Mouse (Mus musculus) G1E (cell line): Measurements from ENCODE around the gene Ssbp3. TPM values are rescaled to one million over a fixed set of nuclear protein-coding genes. Genes with fewer than 3 reads are reported as not detected.

Experiments used
- ATAC-seq: 2 replicates; pipeline ENCODE4 v1.8.0; 2016; ENCODE audit warnings: mild to moderate bottlenecking; ENCODE audit not compliant: insufficient number of reproducible peaks, poor library complexity, low FRiP score, severe bottlenecking; ENCODE audit errors: extremely low read depth
- DNase-seq: peaks from one replicate; pipeline ENCODE4 v3.0.0; 2012; ENCODE audit warnings: low spot score
- H3K27me3 ChIP-seq: 2 replicates; pipeline ENCODE4 v1.6.1; 2012; ENCODE audit warnings: mild to moderate bottlenecking, low read length, inconsistent platforms; ENCODE audit not compliant: insufficient read depth
- H3K36me3 ChIP-seq: replicated peaks from 2 replicates; pipeline ENCODE3; 2012; ENCODE audit warnings: mild to moderate bottlenecking, inconsistent platforms
- H3K4me1 ChIP-seq: 2 replicates; pipeline ENCODE4 v1.6.1; 2012; ENCODE audit warnings: low read depth, low read length, inconsistent platforms, mixed read lengths; ENCODE audit not compliant: insufficient read depth
- H3K4me3 ChIP-seq: 2 replicates; pipeline ENCODE4 v1.5.1; 2012; ENCODE audit warnings: low read depth, mild to moderate bottlenecking, inconsistent platforms, low read length, moderate library complexity, mixed read lengths
- H3K9me3 ChIP-seq: replicated peaks from 2 replicates; pipeline ENCODE4 v1.6.1; 2012; ENCODE audit warnings: inconsistent platforms
- CTCF ChIP-seq: IDR thresholded peaks from 2 replicates; pipeline ENCODE4 v1.5.1; 2012; ENCODE audit warnings: low read depth, low read length, inconsistent platforms, mixed read lengths
- GATA1 ChIP-seq: IDR thresholded peaks from 2 replicates; pipeline ENCODE4 v1.6.1; 2012; ENCODE audit warnings: borderline replicate concordance, low read length, inconsistent platforms, mixed read lengths
- GATA2 ChIP-seq: IDR thresholded peaks from 2 replicates; pipeline ENCODE4 v1.6.1; 2012; ENCODE audit warnings: low read depth, low read length, inconsistent platforms, borderline replicate concordance
- POLR2AphosphoS5 ChIP-seq: IDR thresholded peaks from 2 replicates; pipeline ENCODE4 v1.6.1; 2012; ENCODE audit warnings: low read depth, low read length, inconsistent platforms; ENCODE audit not compliant: insufficient replicate concordance
- TAL1 ChIP-seq: conservative IDR thresholded peaks from 2 replicates; pipeline ENCODE4 v1.6.1; 2012; ENCODE audit warnings: low read depth, low read length, inconsistent platforms, mixed read lengths
- polyA plus RNA-seq: library from polyadenylated mRNA; stranded (reverse); fragments of >175 nt; gene quantifications from 2 replicates; pipeline ENCODE4 v1.2.3, GENCODE M21; 2012
- total RNA-seq, 2 experiments: library from RNA; stranded (forward) in 1 of 2; stranded (reverse) in 1 of 2; fragments of 200-1000 nt in 1 of 2; fragments of >200 nt in 1 of 2; fragmentation: Nextera tagmentation in 1 of 2; gene quantifications; 2 replicates each; pipeline ENCODE4 v1.2.3; 2014 to 2017

The Ssbp3 gene
- total and polyA plus RNA-seq, 3 experiments, result 46.6 to 685 (median 232) TPM

DNA sequence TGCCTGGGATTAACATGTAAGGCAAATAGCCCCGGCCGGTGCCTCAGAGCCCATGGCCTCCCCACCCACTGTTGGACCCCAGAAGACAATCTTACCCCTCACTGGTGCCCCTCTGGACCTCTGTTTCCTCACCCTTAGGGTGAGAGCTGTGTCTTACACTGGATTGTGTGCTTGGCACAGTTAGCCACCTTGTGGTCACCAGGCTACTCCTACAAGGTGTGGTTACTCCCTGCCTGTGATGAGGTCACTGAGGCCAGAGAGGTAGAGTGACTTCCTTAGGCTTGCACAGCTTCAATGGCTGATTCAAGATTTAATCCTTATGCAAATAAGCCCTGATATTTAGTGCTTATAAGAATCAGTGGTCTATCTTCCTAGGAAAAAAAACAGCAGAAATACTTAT lies 126.5 kb downstream of the Ssbp3 start:
- ATAC-seq, result no peak
- TF ChIP-seq POLR2AphosphoS5, result no peak
- TF ChIP-seq GATA1, result no peak
- no peak for TF ChIP-seq TAL1
- no peak for TF ChIP-seq CTCF
- TF ChIP-seq GATA2, result no peak

DNA sequence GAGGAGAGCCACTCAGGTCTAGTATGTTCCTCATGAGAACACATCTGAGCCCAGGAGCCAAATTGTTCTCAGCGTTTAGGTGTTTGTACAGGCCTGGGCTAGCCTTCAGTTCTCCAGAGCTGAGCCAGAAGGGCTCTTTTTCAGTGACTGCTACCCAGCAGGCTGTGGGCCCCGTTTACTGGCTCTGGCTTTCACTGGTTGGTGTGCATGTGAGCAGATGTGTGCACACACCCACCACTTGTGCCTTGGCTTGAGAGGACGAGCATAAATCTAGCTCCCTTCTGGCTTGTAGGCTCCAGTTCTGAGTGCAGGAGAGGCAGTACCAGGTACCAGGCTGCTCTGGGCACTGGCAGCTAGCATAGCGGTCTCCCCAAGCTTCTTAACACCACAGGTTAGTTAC lies 127.8 kb downstream of the Ssbp3 start:
- DNase-seq (no peak), ATAC-seq (no peak)
- H3K4me3 ChIP-seq, result no peak overlapping the region
- H3K4me1 ChIP-seq, result peaks cover 15% of the 10 kb centered on the region
- TF ChIP-seq CTCF (no peak), GATA2 (no peak), TAL1 (no peak), POLR2AphosphoS5 (no peak), GATA1 (no peak)
- H3K27me3 ChIP-seq, result no peaks in the 10 kb centered on the region
- H3K9me3 ChIP-seq, result no peaks in the 10 kb centered on the region
- peaks cover 97% of the 10 kb centered on the region for H3K36me3 ChIP-seq

More for the DNA sequence above, 126.5 kb downstream of the Ssbp3 start:
- no peak for DNase-seq
- Histone ChIP-seq H3K4me3 (no peak overlapping the region), H3K9me3 (no peaks in the 10 kb centered on the region), H3K4me1 (peaks cover 15% of the 10 kb centered on the region), H3K27me3 (no peaks in the 10 kb centered on the region), H3K36me3 (peaks cover 98% of the 10 kb centered on the region)

DNA sequence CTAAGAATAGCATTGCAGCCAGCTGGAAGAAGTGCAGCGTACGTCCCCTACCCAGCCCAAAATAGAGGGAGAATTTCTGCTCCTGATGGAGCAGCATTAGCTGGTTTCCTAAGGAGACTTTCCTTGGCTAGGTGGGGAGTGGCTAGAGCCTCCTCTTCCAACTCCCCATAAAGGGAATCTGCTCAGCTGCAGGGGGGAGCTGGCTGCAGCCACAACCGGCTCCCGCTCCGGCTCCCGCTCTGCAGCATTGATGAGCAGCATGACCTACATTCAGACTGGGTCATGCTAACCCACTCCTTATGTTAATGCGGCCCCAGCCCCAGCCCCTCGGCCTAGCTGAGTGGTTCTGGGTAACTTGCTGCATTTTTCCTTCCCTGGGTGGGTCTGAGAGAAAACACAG lies 128.8 kb downstream of the Ssbp3 start:
- no peaks in the 10 kb centered on the region for H3K27me3 ChIP-seq
- no peak for TF ChIP-seq TAL1
- no peak for TF ChIP-seq GATA1
- no peak for TF ChIP-seq CTCF
- no peak for TF ChIP-seq GATA2
- TF ChIP-seq POLR2AphosphoS5, result no peak
- no peak overlapping the region for H3K4me3 ChIP-seq
- H3K36me3 ChIP-seq, result peaks cover 97% of the 10 kb centered on the region
- no peaks in the 10 kb centered on the region for H3K9me3 ChIP-seq
- ATAC-seq (no peak), DNase-seq (no peak)
- peaks cover 15% of the 10 kb centered on the region for H3K4me1 ChIP-seq

DNA sequence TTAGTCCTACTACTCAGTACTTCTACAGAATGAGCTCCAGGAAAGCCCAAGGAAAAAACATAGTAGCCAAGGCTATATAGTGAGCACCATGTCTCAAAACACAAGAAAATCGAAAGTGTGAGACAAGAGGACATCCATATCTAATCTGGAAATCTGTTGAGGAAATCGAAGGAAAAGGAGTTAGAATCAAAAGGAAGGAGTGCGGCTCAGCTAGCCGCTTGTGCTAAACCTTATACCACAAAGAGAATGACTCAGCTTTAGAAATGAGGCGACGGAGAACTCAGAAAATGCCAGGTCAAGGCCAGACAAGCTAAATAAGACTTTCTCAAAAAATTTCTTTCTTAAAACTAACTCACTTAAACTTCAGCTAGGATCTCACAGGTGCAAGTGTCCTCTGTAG lies 131.8 kb downstream of the Ssbp3 start:
- Histone ChIP-seq H3K4me1 (peaks cover 8% of the 10 kb centered on the region), H3K36me3 (peaks cover 97% of the 10 kb centered on the region), H3K9me3 (no peaks in the 10 kb centered on the region), H3K4me3 (no peak overlapping the region), H3K27me3 (no peaks in the 10 kb centered on the region)
- DNase-seq, result no peak
- ATAC-seq, result no peak
- no peak for TF ChIP-seq GATA1
- TF ChIP-seq CTCF, result no peak
- no peak for TF ChIP-seq GATA2
- TF ChIP-seq POLR2AphosphoS5, result no peak
- no peak for TF ChIP-seq TAL1

DNA sequence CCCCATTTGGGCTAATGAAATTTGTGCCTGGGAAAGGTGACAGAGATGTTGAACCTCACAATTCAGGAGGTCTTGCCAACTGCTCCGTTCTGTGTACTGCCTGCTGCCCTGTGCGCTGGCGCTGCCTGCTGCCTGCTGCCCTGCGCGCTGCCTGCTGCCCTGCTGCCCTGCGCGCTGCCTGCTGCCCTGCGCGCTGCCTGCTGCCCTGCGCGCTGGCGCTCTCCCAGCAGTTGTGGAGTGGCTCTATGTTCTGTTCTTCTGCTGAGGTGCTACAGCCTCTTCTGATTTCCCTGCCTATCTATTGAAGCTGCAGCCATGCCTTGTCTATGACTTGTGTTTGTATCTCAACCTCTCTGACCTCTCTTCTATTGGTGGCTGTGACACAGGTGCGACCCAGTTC lies 134.7 kb downstream of the Ssbp3 start:
- ATAC-seq (no peak), DNase-seq (no peak)
- Histone ChIP-seq H3K27me3 (no peaks in the 10 kb centered on the region), H3K36me3 (peaks cover 94% of the 10 kb centered on the region), H3K4me1 (peaks cover 7% of the 10 kb centered on the region), H3K4me3 (no peak overlapping the region), H3K9me3 (no peaks in the 10 kb centered on the region)
- TF ChIP-seq CTCF (no peak), POLR2AphosphoS5 (no peak), TAL1 (no peak), GATA2 (no peak), GATA1 (no peak)

DNA sequence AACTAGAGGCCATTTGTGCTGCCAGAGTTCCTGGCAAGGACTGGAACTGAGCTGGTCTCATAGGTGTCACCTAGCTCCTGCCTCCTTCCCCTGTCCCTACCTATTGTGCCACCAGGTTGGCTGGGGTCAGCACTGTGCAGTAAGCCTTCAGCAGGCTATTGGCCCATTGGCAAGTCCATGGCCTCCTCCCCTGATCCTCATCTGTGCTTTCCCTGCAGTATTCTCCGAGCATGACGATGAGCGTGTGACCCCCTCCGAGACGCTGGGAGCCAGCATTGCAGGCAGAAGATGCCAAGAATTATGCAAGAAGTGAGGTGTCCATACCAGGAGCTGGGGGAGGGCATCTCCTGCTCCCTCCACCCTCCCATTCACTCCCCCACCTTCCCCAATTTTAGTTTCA lies 137.3 kb downstream of the Ssbp3 start:
- no peak for TF ChIP-seq GATA1
- no peak for TF ChIP-seq TAL1
- no peak for TF ChIP-seq GATA2
- no peak for TF ChIP-seq POLR2AphosphoS5
- TF ChIP-seq CTCF, result no peak
- no peak for ATAC-seq

More for the DNA sequence above, 137.3 kb downstream of the Ssbp3 start:
- DNase-seq, result no peak
- Histone ChIP-seq H3K27me3 (no peaks in the 10 kb centered on the region), H3K36me3 (peaks cover 85% of the 10 kb centered on the region), H3K9me3 (no peaks in the 10 kb centered on the region), H3K4me3 (no peak overlapping the region), H3K4me1 (peaks cover 9% of the 10 kb centered on the region)
